Mouse (Mus musculus) cerebellum, adult 11-12 months (tissue): ENCODE results near the gene Impdh1.
A peak's percentile ranks its signal among the peaks of the same experiment; 100 is the strongest.
"Not testable (repeated sequence)": the region's sequence is repeated elsewhere in the genome, so short reads cannot be mapped to it uniquely, and the experiment has no call there.

ENCODE experiments used
- DNase-seq: peaks from one replicate; pipeline ENCODE4 v3.0.0; 2022

Impdh1 gene

DNA sequence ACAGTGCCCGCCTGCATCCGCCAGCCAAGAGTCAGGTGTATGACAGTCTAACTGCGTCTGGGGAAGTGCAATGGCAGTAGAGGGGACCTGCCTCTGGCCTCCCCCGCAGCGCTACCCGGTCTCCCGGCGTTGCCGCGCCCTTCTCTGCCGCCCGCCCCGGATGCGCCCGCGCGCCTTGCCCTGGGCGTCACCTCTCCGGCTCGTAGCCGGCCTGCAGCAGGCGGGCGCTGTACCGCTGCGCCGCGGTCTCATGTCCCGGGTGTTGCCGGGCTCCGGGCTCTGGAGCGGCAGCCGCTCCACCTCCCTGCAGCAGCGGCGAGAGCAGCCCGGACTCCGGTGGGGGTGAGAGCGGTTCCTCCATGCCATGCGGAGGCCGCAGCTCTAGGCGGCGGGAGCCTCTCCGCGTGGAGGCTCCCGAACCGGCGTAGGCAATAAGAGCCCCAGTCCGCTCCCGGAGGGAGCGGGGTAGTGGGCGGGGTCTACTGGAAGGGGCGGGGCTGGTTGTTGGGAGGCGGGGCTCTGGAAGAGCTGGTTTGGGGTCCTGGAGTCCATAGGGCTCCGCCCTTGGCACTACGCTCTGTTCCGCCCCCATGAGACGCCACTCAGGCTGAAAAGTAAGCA lies at the start of gene Impdh1:
Gene Impdh1, minus strand, starts transcription at position 484 of the 621 bp plus-strand sequence.
- peak; percentile 71 for DNase-seq

DNA sequence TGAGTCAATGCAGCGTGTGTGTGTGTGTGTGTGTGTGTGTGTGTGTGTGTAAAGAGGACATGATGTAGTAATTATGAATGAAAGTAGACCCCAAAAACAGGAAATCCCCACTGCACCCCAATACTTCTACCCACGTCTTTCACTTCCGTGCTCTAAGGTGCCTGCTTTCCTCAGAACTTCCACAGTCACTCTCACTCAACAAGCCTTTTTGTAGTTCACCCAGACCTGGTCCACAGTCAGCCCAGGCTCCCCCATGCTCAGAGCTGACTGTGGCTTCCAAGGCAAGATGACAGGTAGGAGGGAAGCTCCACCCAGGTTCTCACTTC lies 48.3 kb upstream of the Impdh1 start:
- DNase-seq: no peak

DNA sequence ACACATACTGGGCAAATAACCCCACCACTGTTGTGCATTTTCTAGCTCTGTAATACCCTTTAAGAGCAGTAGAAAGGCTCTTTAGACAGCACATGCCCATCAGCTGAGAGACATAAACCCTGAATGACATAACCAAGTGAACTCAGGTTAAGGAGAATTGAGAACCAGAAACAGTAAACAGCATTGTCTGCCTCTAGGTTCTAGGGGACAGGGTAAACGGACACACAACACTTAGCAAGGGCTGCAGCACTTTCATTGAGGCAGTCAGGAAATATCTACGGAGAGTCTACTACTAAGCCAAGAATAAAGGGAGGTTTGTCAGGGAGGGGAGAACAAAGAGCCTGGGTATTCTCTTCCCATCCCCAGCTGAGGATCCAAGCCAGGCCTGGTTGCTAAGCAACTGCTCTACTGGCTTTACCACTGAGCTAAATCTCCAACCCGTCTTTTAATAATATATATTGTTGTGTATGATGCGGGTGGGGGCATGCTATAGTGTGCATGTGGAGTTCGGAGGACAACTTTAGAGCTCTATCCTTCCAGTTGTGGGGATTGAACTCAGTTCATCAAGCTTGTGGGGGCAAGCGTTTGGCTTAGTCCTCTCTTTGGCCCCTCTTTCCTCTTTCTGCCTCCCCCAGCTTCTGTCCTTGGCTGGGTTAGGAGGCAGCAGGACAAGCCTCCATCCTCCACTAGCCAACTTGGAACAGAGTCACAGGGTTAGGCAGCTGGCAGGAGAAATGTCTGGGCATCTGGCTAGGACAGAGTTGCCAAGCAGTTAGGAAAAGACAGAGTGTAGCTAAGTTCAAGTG lies 47.7 kb upstream of the Impdh1 start:
- DNase-seq: peak; percentile 26

DNA sequence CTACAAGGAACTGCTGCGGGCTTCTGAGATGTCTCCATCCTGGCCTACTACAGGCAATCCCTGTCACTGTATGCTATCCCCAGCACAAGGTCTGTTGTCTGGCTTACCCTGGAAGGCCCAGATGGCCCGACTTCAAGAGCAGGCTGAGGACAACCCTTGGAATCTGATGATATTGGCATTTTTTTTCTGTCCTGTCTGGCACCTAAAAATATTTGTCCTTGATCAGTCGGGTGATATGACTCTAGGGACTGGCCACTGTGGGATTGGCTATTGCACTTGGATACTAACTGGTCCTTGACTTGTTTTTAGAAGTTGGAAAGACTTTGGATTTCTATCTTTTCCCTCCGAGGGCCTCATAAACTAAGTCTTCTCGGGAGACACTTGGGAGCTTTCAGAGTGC lies 45.7 kb upstream of the Impdh1 start:
- DNase-seq: no peak

DNA sequence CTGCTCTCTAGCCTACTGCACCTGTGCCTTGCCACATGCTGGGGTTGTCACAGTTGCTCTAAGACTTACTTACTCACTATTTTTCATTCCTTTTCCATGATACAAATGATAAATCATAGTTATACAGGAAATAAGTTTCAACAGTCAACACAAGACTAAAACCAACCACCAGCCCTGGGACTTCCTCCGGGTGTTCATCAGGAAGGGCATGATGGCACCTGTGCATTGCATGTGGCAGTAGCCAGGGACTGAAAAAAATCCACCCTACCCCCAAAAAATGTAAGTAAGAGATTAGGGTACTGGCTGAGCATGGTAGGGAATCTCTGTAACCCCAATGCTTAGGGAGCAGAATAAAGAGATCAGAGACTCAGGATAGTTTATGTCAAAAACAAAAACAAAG lies 43.3 kb upstream of the Impdh1 start:
- DNase-seq: no peak

DNA sequence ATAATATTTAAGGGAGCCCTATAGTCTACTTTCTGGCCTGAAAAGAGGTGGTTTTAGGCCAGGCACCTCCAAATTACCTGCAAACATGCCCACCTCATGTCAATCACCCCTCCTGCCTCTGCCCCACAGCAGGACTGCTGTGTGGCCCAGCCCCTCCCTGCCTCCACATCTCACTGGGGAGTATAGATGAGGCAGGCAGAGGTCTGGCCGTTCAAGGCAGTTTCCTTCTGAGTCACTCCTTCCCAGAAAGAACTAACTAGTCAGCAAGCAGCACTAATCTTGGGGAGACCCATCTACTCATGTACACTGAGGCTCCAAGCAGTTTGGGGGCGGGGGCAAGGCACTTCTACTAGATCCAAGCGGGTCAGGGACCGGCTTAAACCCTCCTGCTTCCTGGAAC lies 30.9 kb upstream of the Impdh1 start:
- DNase-seq: no peak

DNA sequence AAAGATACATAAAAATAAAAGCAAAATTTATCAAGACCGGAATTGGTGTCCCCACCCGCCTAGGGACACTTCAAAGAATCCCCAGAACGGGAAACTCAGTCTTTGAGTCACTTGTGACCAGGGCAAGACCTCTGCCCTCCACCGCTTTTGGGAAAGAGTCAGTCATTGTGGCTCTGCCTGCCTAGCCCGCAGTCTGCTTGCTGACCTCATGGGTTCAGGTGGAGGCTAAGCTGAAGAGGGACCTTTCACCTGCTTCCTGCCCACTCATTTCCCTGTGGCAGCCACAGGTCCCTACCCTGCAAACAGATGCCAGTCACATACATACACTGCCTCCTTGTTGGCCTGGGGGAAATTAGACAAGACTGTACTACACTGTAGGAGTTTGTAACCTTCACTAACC lies 30.4 kb upstream of the Impdh1 start:
- no peak for DNase-seq

DNA sequence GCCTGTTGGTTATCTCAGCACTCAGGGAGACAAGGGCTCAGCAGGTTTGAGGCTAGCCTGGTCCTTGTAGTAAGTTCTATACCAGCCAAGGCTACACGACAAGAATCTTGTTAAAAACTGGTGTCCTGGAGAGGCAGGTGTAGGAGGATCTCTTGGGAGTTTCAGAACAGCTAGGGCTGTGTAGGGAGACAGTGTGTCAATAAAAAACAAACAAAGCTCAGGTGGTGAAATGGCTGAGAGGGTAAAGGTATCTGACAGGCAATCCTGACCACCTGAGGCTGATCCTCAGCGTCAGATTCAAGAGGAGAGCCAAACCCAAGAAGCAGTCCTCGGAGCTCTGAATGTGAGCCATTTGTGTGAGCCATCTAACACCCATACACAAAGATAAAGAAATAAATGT lies 30.0 kb upstream of the Impdh1 start:
- DNase-seq: no peak

DNA sequence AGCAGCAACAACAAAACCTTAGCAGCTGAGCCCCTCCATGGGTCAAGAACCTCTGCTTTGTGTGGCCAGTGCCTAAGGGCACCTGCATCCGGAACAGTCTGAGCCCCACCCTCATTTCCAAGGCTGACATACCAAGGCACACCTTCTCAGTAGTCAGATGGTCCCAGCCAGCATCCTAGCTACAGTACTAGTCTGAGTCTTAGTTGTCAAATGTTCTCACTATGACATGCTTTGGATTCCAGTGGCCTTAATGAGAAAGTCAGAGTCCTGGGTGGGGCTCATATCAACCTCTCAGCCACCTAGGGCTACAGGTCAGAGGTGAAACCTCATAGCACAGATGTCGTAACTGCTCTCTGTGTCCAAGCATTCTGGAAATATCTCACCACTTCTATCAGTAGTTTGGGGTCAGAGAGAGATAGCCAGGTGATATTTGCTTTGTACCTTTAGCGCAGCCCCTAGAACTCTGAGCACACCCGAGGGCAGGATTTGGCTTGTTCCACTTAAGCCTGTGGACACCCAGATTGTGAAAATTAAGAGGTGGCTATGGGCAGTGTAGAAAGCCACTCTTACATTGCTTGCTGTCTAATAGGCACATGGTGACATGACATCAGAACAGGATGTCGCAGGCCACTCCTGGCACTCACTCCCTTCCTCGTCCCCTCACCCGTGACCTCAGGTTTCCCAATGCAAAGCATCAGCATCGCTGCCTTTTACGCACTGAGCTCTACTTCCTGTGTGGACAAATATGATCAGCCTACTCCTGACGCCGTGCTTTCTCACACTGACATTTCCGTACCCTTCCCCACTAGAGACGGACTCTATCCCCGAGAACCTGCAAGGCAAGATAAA lies 29.3 kb upstream of the Impdh1 start:
- no peak for DNase-seq

DNA sequence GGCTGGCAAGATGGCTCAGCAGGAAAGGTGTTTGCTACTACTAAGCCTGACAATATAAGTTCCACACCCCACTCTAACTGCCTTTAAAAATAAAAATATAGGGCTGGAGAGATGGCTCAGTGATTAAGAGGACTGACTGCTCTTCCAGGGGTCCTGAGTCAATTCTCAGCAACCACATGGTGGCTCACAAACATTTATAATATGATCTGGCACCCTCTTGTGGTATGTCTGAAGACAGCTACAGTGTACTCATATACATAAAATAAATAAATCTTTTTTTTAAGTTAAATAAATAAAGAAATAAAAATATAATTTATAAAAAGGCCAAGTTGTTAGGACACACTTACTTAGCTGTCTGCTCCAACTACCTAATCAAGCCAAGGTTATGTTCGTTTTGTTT lies 26.1 kb upstream of the Impdh1 start:
- no peak for DNase-seq

DNA sequence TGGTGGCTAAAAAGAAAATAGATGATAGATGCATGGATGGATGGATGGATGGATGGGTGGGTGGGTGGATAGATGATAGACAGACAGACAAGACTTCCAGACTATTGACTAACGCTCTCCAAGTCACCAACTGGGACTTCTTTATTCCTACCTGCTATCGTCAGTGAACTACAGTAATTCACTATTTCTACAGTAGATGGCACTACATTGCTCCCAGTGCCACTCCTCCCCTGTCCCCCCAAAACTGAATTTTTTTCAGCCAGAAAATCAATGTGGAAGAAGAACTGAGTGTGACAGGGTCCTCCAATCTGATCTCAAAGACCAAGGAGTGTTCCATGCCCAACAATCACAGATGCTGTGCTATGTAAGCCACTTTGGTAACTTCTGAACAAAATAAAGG lies 25.5 kb upstream of the Impdh1 start:
- DNase-seq: no peak

DNA sequence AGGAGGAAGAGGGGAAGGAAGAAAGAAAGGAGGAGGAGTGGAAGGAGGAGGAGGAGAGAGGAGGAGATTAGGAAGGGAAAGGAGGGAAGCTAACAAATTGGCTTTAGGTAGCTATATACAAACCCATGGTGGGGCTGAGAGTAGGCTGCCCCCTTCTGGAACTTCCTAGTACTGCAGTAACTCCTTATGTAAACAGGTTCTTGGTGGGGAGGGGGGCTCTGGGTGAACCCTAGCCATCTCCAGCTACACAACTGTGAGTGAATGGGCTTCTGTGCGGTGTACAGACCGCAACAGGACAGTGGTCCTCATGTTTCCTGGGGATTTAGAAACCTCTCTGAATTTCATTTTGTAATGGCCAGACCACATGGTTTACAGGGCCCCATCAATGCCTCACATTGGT lies 24.6 kb upstream of the Impdh1 start:
- peak; percentile 29 for DNase-seq

DNA sequence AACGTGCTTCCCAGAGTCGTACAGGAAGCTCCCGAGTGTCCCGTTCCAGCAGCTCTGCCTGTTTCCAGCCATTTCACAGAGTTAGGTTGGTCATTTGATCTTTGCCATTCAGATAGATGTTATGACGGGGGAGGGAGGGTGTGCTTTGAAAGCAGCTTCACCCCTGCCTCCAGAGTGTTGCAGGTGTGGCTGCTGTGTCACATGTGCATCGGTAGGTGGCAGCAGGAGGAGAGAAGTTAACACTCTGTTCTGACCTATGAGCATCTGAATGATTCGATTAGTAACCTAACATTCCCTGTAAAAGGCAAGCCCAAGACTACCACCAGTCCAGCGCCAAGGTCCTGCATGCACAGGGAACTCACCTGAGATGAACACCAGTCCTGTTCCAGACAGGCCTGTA lies 18.1 kb upstream of the Impdh1 start:
- no peak for DNase-seq

DNA sequence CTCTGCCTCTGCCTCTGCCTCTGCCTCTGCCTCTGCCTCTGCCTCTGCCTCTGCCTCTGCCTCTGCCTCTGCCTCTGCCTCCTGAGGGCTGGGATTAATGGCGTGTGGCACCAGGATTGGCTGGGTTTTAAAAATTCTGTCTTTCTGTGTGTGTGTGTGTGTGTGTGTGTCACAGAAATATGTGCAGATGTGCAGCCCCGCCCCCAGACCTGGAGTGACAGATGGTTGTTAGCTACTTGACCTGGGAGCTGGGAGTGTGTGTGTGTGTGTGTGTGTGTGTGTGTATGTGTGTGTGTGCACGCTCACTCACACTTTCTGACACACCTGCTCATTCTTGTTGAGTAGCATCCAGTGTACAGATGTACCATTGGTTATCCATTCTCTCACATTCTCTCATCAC lies 17.5 kb upstream of the Impdh1 start:
- DNase-seq: no peak

DNA sequence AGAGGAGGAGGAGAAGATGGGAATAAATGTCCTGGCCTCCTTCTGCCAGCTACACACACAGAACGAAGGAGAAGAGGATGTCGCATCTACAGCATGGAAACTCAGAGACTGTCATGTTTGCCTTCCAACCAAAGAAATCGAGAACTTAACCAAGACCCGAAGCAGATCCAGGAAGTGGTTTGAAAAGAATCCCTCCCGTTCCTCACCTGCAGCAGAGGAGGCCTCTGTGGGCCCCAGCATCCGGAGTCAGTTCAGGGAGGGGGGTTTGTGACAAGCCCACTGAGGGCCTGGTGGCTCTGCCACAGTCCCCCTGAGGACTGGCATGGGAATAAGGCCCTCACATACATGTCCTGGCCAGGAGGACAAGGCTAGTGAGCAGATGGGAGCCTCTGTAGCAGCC lies 16.2 kb upstream of the Impdh1 start:
- DNase-seq: no peak

DNA sequence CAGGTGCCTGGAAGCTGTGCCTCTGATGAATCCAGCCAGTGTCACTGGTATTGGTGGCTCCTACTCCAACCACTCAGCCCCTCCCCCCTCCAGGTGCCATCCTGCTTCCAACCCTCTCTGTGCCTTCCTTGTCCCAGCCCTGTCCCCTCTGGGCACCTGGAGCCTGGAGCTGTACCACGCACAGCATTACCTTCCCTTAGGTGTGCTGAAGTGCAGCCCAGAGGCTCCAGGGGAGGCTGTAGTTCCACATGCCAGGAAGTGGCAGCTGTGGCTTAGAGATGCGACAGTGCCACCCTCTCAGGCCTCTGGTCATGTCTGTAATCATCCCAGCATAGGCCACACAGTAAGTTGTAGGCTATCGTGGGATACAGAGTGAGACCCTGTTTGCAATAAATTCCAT lies 15.6 kb upstream of the Impdh1 start:
- no peak for DNase-seq

DNA sequence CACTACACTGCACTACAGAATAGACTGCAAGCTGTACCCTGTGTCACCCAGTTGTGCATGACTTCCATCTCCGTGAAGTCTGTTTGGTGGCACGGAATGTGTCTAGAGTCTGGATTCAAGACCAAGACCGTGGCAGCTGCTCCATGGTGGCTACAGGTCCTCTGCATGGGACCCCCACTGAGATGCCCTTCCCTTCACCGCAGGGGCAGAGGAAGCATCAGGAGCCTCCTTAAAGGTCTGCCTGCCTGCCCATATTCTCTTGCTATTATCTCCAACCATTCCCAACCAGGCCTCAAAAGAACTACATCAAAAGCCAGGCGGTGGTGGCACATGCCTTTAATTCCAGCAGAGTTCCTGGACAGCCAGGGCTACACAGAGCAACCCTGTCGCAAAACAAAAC lies 14.2 kb upstream of the Impdh1 start:
- no peak for DNase-seq

DNA sequence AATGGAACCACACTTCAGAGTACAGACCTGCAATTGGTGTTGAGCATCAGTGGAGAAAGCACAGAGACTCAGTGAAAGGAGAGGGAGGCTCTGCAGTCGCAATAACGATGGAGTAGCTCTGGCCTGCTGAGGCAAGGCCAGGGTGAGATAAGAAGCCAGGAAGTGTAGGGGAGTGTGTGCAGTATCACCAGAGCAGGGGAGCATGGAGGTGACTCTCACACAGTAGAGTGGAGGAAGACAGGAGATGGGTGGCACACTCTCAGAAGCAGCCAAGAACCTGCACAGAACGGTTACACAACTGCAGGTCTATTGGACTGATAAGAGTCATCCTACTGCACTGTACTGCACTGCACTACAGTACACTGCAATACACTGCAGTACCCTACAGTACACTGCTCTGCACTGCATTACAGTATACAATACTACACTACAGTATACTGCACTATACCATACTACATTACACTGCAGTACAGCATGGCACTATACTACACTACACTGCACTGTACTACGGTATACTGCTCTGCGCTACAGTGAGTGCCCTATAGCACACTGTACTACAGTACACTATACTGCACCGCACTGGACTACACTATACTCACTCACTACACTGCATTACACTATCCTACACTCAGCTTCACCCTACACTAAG lies 13.2 kb upstream of the Impdh1 start:
- DNase-seq: no peak

DNA sequence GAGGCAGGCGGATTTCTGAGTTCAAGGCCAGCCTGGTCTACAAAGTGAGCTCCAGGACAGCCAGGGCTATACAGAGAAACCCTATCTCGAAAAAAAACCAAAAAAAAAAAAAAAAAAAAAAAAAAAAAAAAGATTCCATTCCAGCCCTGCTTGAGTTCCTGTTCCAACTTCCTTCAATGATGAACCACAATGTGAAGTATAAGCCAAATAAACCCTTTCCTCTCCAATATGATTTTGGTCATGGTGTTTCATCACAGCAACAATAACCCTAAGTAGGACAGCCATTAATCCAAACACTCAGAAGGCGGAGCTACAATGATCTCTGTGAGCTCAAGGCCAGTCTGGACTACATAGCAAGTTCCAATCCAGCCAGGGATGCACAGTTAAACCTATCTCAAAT lies 1.6 kb upstream of the Impdh1 start:
- not testable (repeated sequence) for DNase-seq

DNA sequence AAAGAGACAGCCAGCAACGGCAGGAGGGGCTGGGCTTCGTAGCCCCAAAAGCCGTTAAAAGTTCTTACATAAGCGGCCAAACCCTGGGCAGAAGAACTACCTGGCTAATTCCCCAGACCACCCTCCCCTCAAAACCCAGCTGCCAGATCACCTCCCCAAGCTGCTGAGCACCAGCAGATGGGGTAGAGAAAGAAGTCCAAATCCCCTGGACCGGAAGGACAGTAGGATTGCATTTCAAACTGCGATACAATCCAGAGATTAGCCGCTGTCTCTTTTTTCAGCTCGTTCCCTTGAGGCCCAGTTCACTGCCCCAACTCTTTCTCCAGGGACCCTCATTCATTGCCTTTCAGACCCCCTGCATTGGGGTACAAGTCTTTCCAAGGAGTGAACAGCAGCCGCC lies 983 bp downstream of the Impdh1 start:
- DNase-seq: peak; percentile 18

DNA sequence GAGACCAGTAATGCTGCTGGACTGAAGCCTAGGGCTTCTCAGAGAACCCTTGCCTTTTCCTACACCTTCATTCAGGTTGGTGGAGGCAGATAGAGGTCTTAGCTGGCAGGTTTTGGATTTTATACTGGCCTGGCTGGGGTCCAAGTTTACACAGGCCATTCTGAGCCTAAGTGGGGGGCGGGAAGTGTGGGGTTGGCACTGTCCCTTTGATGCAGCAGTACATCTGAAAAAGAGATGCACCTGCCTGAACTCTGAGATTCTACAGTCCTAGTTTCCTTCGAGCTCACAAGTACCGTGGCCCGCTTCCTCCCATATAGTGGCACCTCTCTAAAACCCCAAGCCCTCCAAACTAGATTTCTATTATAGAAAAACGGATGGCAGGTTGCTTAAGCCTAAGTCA lies 1.4 kb downstream of the Impdh1 start:
- DNase-seq: peak; percentile 25

DNA sequence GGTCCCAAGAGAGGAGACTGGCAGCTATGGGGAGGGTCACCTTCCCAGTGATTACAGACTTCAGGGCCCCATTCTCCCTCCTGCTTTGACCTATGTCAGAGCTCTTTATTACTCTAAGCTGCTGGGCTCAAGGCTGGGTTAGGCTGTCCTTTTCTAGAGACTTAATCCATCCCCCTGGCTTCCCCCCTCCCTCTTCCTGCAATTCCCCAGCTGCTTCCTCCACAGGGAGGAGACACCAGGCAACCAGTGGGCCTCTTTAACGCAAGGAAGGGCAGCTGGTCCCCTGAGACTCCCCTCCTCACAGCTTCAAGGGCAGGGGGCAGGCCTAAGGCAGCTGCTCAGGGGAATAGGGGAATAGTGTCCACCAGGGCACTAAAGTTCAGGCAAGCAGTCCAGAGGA lies 1.9 kb downstream of the Impdh1 start:
- DNase-seq: peak; percentile 18

DNA sequence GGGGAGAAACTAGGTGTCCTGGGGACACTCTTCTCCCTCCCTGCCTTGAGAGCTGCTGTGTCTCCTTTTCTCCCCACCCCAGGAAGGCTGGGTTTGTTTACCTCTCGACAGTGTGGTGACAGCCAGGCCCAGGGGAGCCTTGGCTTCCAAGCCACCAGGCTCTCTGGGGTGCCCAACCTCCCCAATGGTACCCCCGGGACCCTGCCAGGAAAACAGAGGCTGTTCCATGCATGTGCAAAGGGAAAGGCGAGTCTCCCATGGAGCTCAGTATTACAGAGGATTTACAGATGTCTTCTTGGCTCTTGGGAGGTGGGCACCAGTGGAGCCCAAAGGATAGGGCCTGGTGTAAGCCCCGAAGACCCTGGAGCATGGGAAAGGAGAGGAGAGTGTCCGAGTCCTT lies 2.7 kb downstream of the Impdh1 start:
- peak; percentile 26 for DNase-seq
